Mouse (Mus musculus) embryonic facial prominence, embryonic 10.5 days (tissue): ENCODE data around the gene Hoxc10. TPM values are rescaled to one million over a fixed set of nuclear protein-coding genes. Genes with fewer than 3 reads are reported as not detected.
A peak's percentile ranks its signal among the peaks of the same experiment; 100 is the strongest.

ENCODE experiments used
- DNase-seq: peaks from one replicate; pipeline ENCODE4 v3.0.0-alpha.2; 2017; ENCODE audit warnings: low spot score
- H3K27ac ChIP-seq: fragments of 300-500 bp; sonication (generic); replicated peaks from 2 replicates; pipeline ENCODE4 v1.5.1; 2016; ENCODE audit warnings: mild to moderate bottlenecking
- H3K27me3 ChIP-seq: fragments of 300-500 bp; sonication (generic); replicated peaks from 2 replicates; pipeline ENCODE4 v1.6.1; 2016; ENCODE audit warnings: low read depth, mild to moderate bottlenecking; ENCODE audit not compliant: poor library complexity, severe bottlenecking
- H3K36me3 ChIP-seq: fragments of 300-500 bp; sonication (generic); replicated peaks from 2 replicates; pipeline ENCODE4 v1.6.1; 2016; ENCODE audit warnings: mild to moderate bottlenecking, moderate library complexity
- H3K4me1 ChIP-seq: fragments of 300-500 bp; sonication (generic); 2 replicates; pipeline ENCODE4 v1.6.1; 2016
- H3K4me3 ChIP-seq: fragments of 300-500 bp; sonication (generic); 2 replicates; pipeline ENCODE4 v1.5.1; 2016; ENCODE audit warnings: mild to moderate bottlenecking, moderate library complexity
- H3K9me3 ChIP-seq: fragments of 300-500 bp; sonication (generic); 2 replicates; pipeline ENCODE4 v1.6.1; 2016; ENCODE audit warnings: mild to moderate bottlenecking
- WGBS: fragments of 180-500 bp; shearing (Covaris S2); methylation state at CpG from one replicate; pipeline ENCODE4 v1.1.7; 2016; 5-methylcytosine and 5-hydroxymethylcytosine counted together
- polyA plus RNA-seq: library from polyadenylated mRNA; unstranded; fragments of >200 nt; fragmentation: Nextera tagmentation; extraction: Ambion mirVana; gene quantifications from 2 replicates; pipeline ENCODE4 v1.2.1, GENCODE M21; 2016

Hoxc10 gene
- polyA plus RNA-seq, 1 experiment from 2014 or later, result not detected

DNA sequence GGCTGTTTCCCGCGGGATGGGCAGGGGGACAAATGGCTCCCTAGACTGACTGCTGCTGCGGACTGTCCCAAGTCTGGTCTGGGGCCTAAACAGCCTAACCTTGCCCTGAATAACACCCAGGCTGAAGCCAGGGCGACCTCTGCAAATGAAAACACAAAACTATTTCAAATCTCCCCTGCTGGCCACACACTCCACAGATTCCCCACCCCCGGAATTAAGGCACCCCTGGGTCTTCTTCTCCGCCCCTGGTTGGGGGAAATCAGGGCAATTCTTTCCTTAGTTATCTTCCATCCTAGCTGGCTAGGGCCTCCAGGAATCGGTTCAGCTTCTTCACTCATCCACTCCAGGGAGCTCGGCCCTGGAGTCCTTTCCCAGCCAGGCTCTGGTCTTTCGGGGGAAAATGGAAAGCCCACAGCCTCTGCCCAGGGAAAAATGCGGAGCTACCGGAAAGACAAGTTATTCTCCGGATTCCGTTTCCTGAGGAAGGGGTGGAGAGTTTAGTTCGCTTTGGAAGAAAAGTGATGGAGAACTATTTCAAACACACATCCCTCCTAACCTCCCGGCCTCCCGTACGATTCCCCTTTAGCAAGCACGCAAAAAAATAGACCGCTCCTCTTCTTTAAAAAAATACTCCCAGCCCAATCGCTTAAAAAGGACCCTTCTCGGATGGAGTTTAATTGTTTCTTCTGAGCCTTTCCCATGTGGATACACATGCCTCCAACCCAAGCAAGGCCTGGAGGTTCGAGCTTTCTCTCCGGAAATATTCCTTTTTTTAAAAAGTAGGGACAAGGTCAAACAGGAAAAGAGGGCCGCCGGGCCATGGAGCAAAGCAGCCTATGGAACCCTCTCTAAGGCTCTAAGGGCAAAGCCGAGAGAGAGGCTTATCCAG, 1.3 kb upstream of the Hoxc10 start:
- H3K9me3 ChIP-seq, result no peaks in the 10 kb centered on the region
- 2% methylated on average over 26 of the region's 26 CpGs for WGBS
- H3K4me3 ChIP-seq, result no peak overlapping the region
- DNase-seq, result peak; percentile 58
- H3K4me1 ChIP-seq, result peaks cover 7% of the 10 kb centered on the region; the same call in 1 of the 2 replicates
- no peaks in the 10 kb centered on the region for H3K36me3 ChIP-seq
- no peak overlapping the region for H3K27ac ChIP-seq
- peaks cover 100% of the 10 kb centered on the region for H3K27me3 ChIP-seq

DNA sequence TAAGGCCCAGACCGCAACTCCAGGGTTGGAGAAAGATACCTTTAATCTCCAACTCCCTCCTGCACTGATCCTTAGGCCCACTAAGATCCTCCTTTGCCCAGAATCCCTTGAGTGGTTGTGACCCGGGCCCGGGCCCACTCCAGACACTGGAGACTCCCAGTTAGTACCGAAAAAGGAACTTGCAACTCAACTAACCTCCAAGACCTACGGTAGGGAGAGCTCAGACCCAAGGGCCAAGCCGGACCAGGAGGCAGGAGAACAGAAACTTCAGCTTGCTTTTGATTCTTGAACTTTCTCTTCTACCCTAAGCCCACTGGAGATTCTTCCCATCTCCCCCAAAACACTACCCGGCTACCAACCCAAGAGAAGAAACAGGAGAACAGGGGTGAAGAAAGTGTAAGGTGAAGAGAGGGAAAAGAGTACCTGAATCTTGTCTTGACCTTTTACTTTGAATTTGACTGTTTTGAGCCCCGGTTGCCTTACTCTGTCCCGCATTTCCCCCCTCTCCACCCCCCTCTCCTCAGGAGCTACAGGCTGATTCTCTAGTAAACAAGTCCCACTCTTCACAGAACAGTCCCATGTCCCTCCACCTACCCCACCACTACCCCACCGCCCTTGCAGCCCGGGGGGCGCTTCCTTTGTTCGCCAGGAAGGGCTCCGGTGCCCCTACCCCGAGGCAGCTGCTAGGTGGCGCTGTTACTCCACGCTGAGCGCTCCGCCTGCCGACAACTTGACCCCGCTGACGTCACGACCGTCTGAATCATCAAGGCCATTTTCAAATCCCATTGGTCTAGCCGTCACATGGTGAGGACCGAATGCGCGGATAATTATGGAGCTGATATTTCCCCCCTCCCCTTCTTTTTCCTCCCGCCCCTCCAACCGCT, 462 bp upstream of the Hoxc10 start:
- H3K36me3 ChIP-seq, result no peaks in the 10 kb centered on the region
- H3K27me3 ChIP-seq, result peaks cover 100% of the 10 kb centered on the region
- H3K27ac ChIP-seq, result no peak overlapping the region
- 3% methylated on average over 30 of the region's 30 CpGs for WGBS
- peaks cover 7% of the 10 kb centered on the region; the same call in 1 of the 2 replicates for H3K4me1 ChIP-seq
- peak overlapping the region; percentile 27 for H3K4me3 ChIP-seq
- no peaks in the 10 kb centered on the region for H3K9me3 ChIP-seq
- DNase-seq, result peak; percentile 90

DNA sequence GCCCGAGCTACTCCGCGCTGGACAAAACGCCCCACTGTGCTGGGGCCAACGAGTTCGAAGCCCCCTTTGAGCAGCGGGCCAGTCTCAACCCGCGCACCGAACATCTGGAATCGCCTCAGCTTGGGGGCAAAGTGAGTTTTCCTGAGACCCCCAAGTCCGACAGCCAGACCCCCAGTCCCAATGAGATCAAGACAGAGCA, 615 bp downstream of the Hoxc10 start, which contains the start of gene Hoxc5:
Hoxc5 (plus strand) TSS at position 132 of the 199 bp plus-strand sequence.
- Histone ChIP-seq H3K9me3 (no peaks in the 10 kb centered on the region), H3K4me3 (peak within 1 kb of the TSS; percentile 27), H3K4me1 (peaks cover 7% of the 10 kb centered on the region; the same call in 1 of the 2 replicates), H3K27me3 (peaks cover 100% of the 10 kb centered on the region), H3K36me3 (no peaks in the 10 kb centered on the region), H3K27ac (no peak within 1 kb of the TSS)
- 1% methylated on average over 12 of the region's 12 CpGs for WGBS
- DNase-seq, result no peak

DNA sequence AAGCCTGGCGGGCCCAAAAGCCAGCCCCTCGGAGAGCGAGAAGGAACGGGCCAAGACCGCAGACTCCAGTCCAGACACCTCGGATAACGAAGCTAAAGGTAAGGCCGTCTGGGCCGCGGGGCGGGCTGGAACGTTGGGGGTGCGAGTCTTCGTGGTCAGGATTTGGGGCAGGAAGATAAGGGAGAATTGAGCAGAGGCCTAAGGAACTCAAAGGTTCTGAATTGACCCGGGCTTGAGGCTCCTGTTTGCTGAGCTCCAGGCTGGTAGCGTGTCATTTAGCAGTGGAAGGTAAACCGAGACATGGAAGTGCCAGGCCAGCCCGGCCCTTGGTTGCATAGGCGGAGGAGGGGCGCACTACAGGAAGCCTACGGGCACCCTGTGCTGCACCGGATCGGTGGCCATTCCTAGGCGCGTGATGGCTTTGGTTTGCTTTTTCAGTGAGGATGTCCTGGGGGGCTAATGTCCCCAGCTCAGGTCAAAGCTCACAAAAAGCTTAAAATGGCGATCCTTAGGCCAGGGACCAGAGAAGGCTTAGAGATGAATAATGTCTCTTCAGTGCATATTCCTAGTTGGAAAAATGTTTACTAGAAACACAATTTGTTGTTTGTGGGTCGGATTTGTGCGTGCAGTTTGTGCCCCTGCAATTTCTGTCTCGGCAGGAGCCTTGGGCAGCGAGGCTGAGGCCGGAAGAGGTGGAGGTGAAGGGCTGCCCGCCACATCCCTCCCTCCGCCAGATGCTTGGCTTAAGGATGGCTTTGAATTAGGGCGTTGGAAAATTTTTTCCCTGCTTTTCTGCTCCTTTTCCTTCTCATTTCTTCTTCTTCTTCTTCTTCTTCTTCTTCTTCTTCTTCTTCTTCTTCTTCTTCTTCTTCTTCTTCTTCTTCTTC, 1.2 kb downstream of the Hoxc10 start:
- 2% methylated on average over 34 of the region's 34 CpGs for WGBS
- no peak overlapping the region for H3K4me3 ChIP-seq
- DNase-seq, result peak; percentile 49
- H3K27me3 ChIP-seq, result peaks cover 100% of the 10 kb centered on the region
- H3K4me1 ChIP-seq, result peaks cover 7% of the 10 kb centered on the region; the same call in 1 of the 2 replicates
- no peaks in the 10 kb centered on the region for H3K9me3 ChIP-seq
- no peak overlapping the region for H3K27ac ChIP-seq
- H3K36me3 ChIP-seq, result no peaks in the 10 kb centered on the region

DNA sequence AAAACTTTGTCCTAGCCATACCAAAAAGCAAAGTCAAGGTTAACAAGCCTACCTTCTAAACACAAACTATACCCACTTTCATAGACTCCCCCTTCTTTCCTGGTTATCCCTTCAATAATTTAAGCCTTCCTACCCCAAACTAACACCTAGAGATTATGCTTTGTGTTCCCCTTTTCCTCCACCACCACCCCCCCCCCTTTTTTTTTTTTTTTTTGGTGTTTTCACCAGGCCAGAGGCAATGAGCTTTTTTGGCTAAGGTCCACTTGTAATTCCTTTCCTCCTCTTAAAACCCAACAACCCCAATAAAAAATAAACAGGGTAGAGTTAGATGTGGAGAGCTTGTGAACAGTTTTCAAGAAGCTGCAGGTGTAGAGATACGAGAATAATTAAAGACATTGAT, 2.7 kb downstream of the Hoxc10 start:
- WGBS, result 22% methylated on average over 1 of the region's 1 CpGs
- Histone ChIP-seq H3K4me3 (no peak overlapping the region), H3K9me3 (no peaks in the 10 kb centered on the region), H3K27ac (no peak overlapping the region), H3K27me3 (peaks cover 100% of the 10 kb centered on the region), H3K4me1 (peaks cover 7% of the 10 kb centered on the region; the same call in 1 of the 2 replicates), H3K36me3 (no peaks in the 10 kb centered on the region)
- no peak for DNase-seq

DNA sequence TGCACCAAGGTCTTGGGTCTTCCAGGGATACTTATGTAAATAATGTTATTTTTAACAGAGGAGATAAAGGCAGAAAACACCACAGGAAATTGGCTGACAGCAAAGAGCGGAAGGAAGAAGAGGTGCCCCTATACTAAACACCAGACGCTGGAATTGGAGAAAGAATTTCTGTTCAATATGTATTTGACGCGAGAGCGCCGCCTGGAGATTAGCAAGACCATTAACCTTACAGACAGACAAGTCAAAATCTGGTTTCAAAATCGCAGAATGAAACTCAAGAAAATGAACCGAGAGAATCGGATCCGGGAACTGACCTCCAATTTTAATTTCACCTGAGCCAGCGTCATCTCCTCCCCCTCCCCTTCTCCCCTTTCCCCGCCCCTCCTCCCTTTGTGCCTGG, 4.1 kb downstream of the Hoxc10 start:
- Histone ChIP-seq H3K27me3 (peaks cover 100% of the 10 kb centered on the region), H3K9me3 (no peaks in the 10 kb centered on the region), H3K36me3 (no peaks in the 10 kb centered on the region), H3K4me3 (no peak overlapping the region), H3K27ac (no peak overlapping the region), H3K4me1 (peaks cover 7% of the 10 kb centered on the region; the same call in 1 of the 2 replicates)
- no peak for DNase-seq
- WGBS, result 2% methylated on average over 12 of the region's 12 CpGs

DNA sequence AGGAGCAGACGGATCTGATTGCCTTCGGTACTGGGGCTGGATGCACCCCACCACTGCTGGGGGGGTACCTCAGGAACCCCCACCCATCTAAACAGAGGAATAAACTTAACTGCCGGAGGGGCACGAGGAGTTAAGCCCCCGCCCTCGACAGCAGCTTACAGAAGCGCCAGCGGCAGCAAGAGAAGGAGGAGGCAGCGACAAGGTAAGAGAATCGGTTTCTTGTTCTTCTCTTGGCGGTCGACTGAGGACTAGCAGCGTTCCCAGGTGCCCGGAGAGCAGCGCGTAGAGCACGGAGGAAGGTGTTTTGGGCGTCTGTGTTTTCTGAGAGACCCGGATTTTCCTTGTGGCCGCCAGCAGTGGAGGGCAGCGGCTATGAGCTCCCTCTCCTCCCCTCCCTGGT, 5.7 kb downstream of the Hoxc10 start:
- 2% methylated on average over 21 of the region's 21 CpGs for WGBS
- Histone ChIP-seq H3K36me3 (no peaks in the 10 kb centered on the region), H3K4me3 (no peak overlapping the region), H3K4me1 (no peaks in the 10 kb centered on the region), H3K27me3 (peaks cover 100% of the 10 kb centered on the region), H3K9me3 (no peaks in the 10 kb centered on the region), H3K27ac (no peak overlapping the region)
- no peak for DNase-seq

DNA sequence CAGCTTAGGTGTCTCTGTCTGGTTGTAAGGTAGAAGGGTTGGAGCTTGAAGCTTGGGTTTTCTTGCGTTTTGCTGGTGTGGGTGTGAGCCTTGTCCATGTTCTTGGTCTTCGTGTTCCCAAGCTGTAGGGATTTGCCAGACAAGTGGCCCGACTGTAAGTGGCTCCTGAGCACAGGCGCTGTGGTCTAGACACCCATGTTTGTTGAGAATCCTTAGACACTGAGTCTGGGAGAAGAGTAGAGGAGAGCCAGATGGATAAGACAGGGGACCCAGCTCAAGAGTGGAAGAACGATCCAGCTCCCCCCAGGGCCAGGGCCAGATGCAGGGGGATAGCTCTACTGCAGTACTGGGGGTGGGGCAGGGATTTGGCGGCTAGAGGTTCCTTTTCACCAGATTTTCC, 6.2 kb downstream of the Hoxc10 start:
- 4% methylated on average over 6 of the region's 6 CpGs for WGBS
- no peaks in the 10 kb centered on the region for H3K4me1 ChIP-seq
- H3K27me3 ChIP-seq, result peaks cover 100% of the 10 kb centered on the region
- no peaks in the 10 kb centered on the region for H3K36me3 ChIP-seq
- no peak overlapping the region for H3K4me3 ChIP-seq
- no peaks in the 10 kb centered on the region for H3K9me3 ChIP-seq
- H3K27ac ChIP-seq, result no peak overlapping the region
- no peak for DNase-seq

DNA sequence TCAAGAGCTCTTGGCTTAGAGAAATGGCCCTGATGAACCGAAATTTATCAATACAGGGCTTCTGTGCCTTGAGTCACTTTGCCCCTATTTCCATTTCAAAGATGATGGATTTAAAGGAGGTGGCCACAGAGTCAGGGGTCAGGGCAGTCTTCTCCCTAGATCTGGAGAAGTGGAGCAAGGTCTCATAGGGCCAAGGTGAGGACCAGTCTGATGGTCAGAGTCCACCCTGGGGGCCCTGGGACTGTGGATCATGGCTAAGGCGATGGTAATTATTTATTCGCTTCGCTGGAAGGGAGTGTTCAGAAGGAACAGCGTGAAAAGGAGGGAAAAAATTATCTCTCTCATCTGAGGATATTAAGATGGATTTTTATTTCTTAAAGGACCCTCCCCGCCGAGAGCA, 8.4 kb downstream of the Hoxc10 start:
- WGBS, result 5% methylated on average over 7 of the region's 7 CpGs
- DNase-seq, result no peak
- H3K4me3 ChIP-seq, result no peak overlapping the region
- no peaks in the 10 kb centered on the region for H3K9me3 ChIP-seq
- no peak overlapping the region for H3K27ac ChIP-seq
- H3K36me3 ChIP-seq, result no peaks in the 10 kb centered on the region
- peaks cover 100% of the 10 kb centered on the region for H3K27me3 ChIP-seq
- no peaks in the 10 kb centered on the region for H3K4me1 ChIP-seq

DNA sequence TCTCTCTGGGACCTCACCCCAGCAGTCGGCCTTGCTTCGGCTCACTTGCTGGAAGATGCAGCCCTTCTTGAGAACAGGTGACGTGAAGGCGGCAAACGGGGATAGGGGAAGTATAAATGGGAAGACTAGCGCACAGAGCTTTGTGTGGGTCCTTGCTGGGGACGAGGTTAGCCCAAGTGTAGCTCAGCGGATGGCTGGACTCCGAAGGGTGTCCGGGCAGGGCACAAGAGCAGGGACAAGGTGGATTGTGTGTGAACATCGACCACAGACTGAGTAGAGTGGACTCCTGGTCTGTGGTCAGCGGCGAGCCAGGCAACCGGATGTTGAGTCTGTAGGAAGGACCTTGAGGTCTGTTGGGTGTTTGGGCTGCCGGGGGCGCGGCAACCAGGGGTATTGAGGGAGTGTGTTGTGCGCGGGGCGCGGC, 9.1 kb downstream of the Hoxc10 start:
- Histone ChIP-seq H3K27me3 (peaks cover 100% of the 10 kb centered on the region), H3K9me3 (no peaks in the 10 kb centered on the region), H3K4me1 (no peaks in the 10 kb centered on the region), H3K27ac (no peak overlapping the region), H3K4me3 (no peak overlapping the region), H3K36me3 (no peaks in the 10 kb centered on the region)
- peak; percentile 57 for DNase-seq
- 1% methylated on average over 21 of the region's 21 CpGs for WGBS

DNA sequence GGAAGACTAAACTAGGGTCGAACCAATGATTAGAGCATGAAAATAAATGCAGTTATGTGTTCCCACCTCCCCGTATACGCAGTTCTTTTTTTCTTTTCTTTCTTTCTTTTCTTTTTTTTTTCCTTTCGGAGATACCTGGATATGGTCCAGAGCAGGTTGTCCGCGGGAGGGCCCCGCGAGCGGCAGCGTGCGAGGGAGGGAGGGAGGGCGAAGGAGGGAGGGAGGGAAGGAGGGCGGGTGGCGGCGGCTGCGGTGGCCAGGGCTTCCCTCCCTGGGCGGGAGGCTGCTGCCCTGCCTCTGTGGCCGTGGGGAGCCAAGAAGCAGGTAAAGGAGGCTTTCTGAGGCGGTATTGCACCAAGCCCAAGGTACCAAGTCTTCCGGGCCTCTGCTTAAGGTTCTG, 9.6 kb downstream of the Hoxc10 start, which contains the start of gene Hoxc9:
Hoxc9 (plus strand) TSS at position 269 of the 400 bp plus-strand sequence.
- no peaks in the 10 kb centered on the region for H3K36me3 ChIP-seq
- H3K4me3 ChIP-seq, result no peak within 1 kb of the TSS
- H3K4me1 ChIP-seq, result no peaks in the 10 kb centered on the region
- H3K27ac ChIP-seq, result no peak within 1 kb of the TSS
- WGBS, result under 1% methylated on average over 20 of the region's 20 CpGs
- H3K9me3 ChIP-seq, result no peaks in the 10 kb centered on the region
- peaks cover 100% of the 10 kb centered on the region for H3K27me3 ChIP-seq
- DNase-seq, result no peak
